In genomic region chr8:115357663-115358335, GRCm38 (mm10) we compare ENCODE assay signal across 9 mouse cellular contexts.
DNase-seq lines count a peak whose midpoint lies in the region; ATAC-seq lines count a peak whose summit lies in the region.
"Had no signal": no experiment of that assay in that cellular context is flagged by ENCODE, and none has a peak within 500 bp of the region (broad histone marks: within the 10 kb centered on the region; RNA-seq: fewer than 3 reads in every experiment).

No protein-coding gene starts in this region.

- peaks cover 6% of the 10 kb centered on the region for H3K4me1 ChIP-seq in forebrain, embryonic 15.5 days

- H3K36me3 ChIP-seq in forebrain, embryonic 15.5 days, result no peaks in the 10 kb centered on the region

- ATAC-seq in forebrain, embryonic 15.5 days (replicated peaks), result no peak

- no peaks in the 10 kb centered on the region for H3K9me3 ChIP-seq in forebrain, embryonic 15.5 days

- DNase-seq in urinary bladder, postnatal 14 days (ENCODE audit: low spot score), result peak; percentile 49
- DNase-seq in urinary bladder, postnatal 10 days (ENCODE audit: low spot score), result no peak
- DNase-seq in kidney, postnatal 14 days, result peak; percentile 23
- peak; percentile 6 to 40 for DNase-seq in urinary bladder, postnatal 36 days (ENCODE audit: low spot score in 2 of 2)
- no peak for DNase-seq in MN1 (ENCODE audit: low spot score)
- no peak for DNase-seq in adrenal gland, postnatal 25 days
- no peak for DNase-seq in layer of hippocampus, adult 9-10 months (ENCODE audit: low spot score)

- H3K9ac ChIP-seq in forebrain, embryonic 15.5 days (replicated peaks), result no peak overlapping the region

- H3K4me3 ChIP-seq in forebrain, embryonic 15.5 days, result no peak overlapping the region

- H3K27me3 ChIP-seq in forebrain, embryonic 15.5 days, result no peaks in the 10 kb centered on the region

- H3K4me2 ChIP-seq in forebrain, embryonic 15.5 days (replicated peaks), result peak overlapping the region; percentile 28

- H3K27ac ChIP-seq in forebrain, embryonic 15.5 days (replicated peaks), result no peak overlapping the region
- H3K27ac ChIP-seq: macrophage had no signal

- 9% methylated on average over 16 of the region's 16 CpGs for WGBS in forebrain, embryonic 15.5 days

Comparison
In these comparisons a context has a peak if more than half of its experiments do, and no peak if none do; other contexts are left out.
1. DNase-seq: peak in urinary bladder, postnatal 14 days (single experiment), kidney, postnatal 14 days (single experiment) and urinary bladder, postnatal 36 days (2 of 2); none in urinary bladder, postnatal 10 days (single experiment), MN1 (single experiment), adrenal gland, postnatal 25 days (single experiment) and layer of hippocampus, adult 9-10 months (single experiment).